Mouse (Mus musculus) cerebellum, adult 11 months (tissue): Measurements from ENCODE around the gene Xpnpep1.

Experiments used
- DNase-seq: peaks from one replicate; pipeline ENCODE4 v3.0.0; 2022

Xpnpep1 gene

GRCm38 (mm10) chr19:53064972-53065361 is 25.0 kb upstream of the Xpnpep1 start:
- DNase-seq: no peak

- DNase-seq: no peak
These were observed 24.4 kb upstream of the Xpnpep1 start for GRCm38 (mm10) chr19:53064292-53064971.

GRCm38 (mm10) chr19:53062046-53062445 is 22.0 kb upstream of the Xpnpep1 start:
- DNase-seq: no peak

GRCm38 (mm10) chr19:53059344-53060111 is 19.5 kb upstream of the Xpnpep1 start:
- DNase-seq: no peak

GRCm38 (mm10) chr19:53058726-53059334 is 18.8 kb upstream of the Xpnpep1 start:
- DNase-seq: no peak

GRCm38 (mm10) chr19:53057980-53058725 is 18.1 kb upstream of the Xpnpep1 start:
- DNase-seq: no peak

GRCm38 (mm10) chr19:53053355-53053754 is 13.3 kb upstream of the Xpnpep1 start:
- DNase-seq: no peak

- peak; percentile 14 for DNase-seq
These were observed 12.1 kb upstream of the Xpnpep1 start for GRCm38 (mm10) chr19:53052031-53052670.

GRCm38 (mm10) chr19:53051288-53051985 is 11.4 kb upstream of the Xpnpep1 start:
- peak; percentile 14 for DNase-seq

GRCm38 (mm10) chr19:53050100-53050499 is 10.1 kb upstream of the Xpnpep1 start:
- DNase-seq: no peak

- no peak for DNase-seq
These were observed 7.2 kb upstream of the Xpnpep1 start for GRCm38 (mm10) chr19:53047208-53047607.

- no peak for DNase-seq
These were observed 3.6 kb upstream of the Xpnpep1 start for GRCm38 (mm10) chr19:53043423-53044125.

- DNase-seq: no peak
These were observed 1.6 kb upstream of the Xpnpep1 start for GRCm38 (mm10) chr19:53041570-53041969.

GRCm38 (mm10) chr19:53041133-53041510 is 1.1 kb upstream of the Xpnpep1 start:
- no peak for DNase-seq

- peak; percentile 66 for DNase-seq
These were observed 924 bp downstream of the Xpnpep1 start for GRCm38 (mm10) chr19:53039090-53039489.

- DNase-seq: peak; percentile 99
These were observed 1.5 kb downstream of the Xpnpep1 start for GRCm38 (mm10) chr19:53038435-53038938.

GRCm38 (mm10) chr19:53037925-53038419 is 2.0 kb downstream of the Xpnpep1 start:
- DNase-seq: no peak

- DNase-seq: no peak
These were observed 6.7 kb downstream of the Xpnpep1 start for GRCm38 (mm10) chr19:53033159-53033943.

GRCm38 (mm10) chr19:53032647-53033046 is 7.4 kb downstream of the Xpnpep1 start:
- no peak for DNase-seq

GRCm38 (mm10) chr19:53031957-53032371 is 8.1 kb downstream of the Xpnpep1 start:
- no peak for DNase-seq
